Mouse (Mus musculus) macrophage (primary cell): ENCODE results near the gene Nup93. TPM values are rescaled to one million over a fixed set of nuclear protein-coding genes. Genes with fewer than 3 reads are reported as not detected.

ENCODE experiments used
- H3K27ac ChIP-seq: fragments of 350-480 bp; formaldehyde crosslinking; 2 replicates; pipeline ENCODE4 v1.9.0; 2021
- H3K36me3 ChIP-seq: fragments of 350-480 bp; formaldehyde crosslinking; 2 replicates; pipeline ENCODE4 v1.9.0; 2021; ENCODE audit errors: inconsistent target
- H3K4me3 ChIP-seq: fragments of 350-480 bp; formaldehyde crosslinking; 2 replicates; pipeline ENCODE4 v1.9.0; 2021; ENCODE audit errors: inconsistent target
- H3K79me2 ChIP-seq: fragments of 350-480 bp; formaldehyde crosslinking; 2 replicates; pipeline ENCODE4 v1.9.0; 2021; ENCODE audit errors: inconsistent target
- WGBS: methylation state at CpG from one replicate; pipeline ENCODE4 v1.1.7; 2026; ENCODE audit warnings: inconsistent platforms; ENCODE audit not compliant: missing documents; 5-methylcytosine and 5-hydroxymethylcytosine counted together
- polyA plus RNA-seq: library from polyadenylated mRNA; stranded (reverse); fragments of 250-400 nt; gene quantifications from 3 replicates; pipeline ENCODE4 v1.2.4, GENCODE M21; 2018; ENCODE audit warnings: inconsistent platforms

Nup93 gene
- polyA plus RNA-seq, 1 experiment from 2014 or later, result 24.9 TPM

- no peaks in the 10 kb centered on the region for H3K36me3 ChIP-seq
- H3K79me2 ChIP-seq, result peaks cover 13% of the 10 kb centered on the region
- H3K4me3 ChIP-seq, result peak overlapping the region; percentile 95
- WGBS, result 5% methylated on average over 25 of the region's 25 CpGs
- H3K27ac ChIP-seq, result peak overlapping the region; percentile 98
These were observed 34.4 kb upstream of the Nup93 start for GRCm38 (mm10) chr8:94179713-94180560.

- Histone ChIP-seq H3K27ac (peak overlapping the region; percentile 98), H3K79me2 (peaks cover 13% of the 10 kb centered on the region), H3K4me3 (peak overlapping the region; percentile 95), H3K36me3 (no peaks in the 10 kb centered on the region)
- 90% methylated on average over 1 of the region's 1 CpGs for WGBS
These were observed 33.8 kb upstream of the Nup93 start for GRCm38 (mm10) chr8:94180561-94180908.

GRCm38 (mm10) chr8:94182055-94182929, 32.1 kb upstream of the Nup93 start:
- Histone ChIP-seq H3K4me3 (peak overlapping the region; percentile 8; the same call in 1 of the 2 replicates), H3K27ac (peak overlapping the region; percentile 53), H3K79me2 (peaks cover 13% of the 10 kb centered on the region), H3K36me3 (no peaks in the 10 kb centered on the region)
- WGBS, result 71% methylated on average over 13 of the region's 13 CpGs

- H3K36me3 ChIP-seq, result no peaks in the 10 kb centered on the region
- peak overlapping the region; percentile 8; the same call in 1 of the 2 replicates for H3K4me3 ChIP-seq
- H3K27ac ChIP-seq, result peak overlapping the region; percentile 53
- peaks cover 13% of the 10 kb centered on the region for H3K79me2 ChIP-seq
- under 1% methylated on average over 16 of the region's 16 CpGs for WGBS
These were observed 31.2 kb upstream of the Nup93 start for GRCm38 (mm10) chr8:94183117-94183516.

- no peak overlapping the region for H3K27ac ChIP-seq
- H3K36me3 ChIP-seq, result no peaks in the 10 kb centered on the region
- H3K79me2 ChIP-seq, result peaks cover 13% of the 10 kb centered on the region
- WGBS, result 61% methylated on average over 12 of the region's 12 CpGs
- H3K4me3 ChIP-seq, result no peak overlapping the region
These were observed 30.0 kb upstream of the Nup93 start for GRCm38 (mm10) chr8:94184357-94184843.

GRCm38 (mm10) chr8:94185791-94186190, 28.6 kb upstream of the Nup93 start:
- no peak overlapping the region for H3K4me3 ChIP-seq
- WGBS, result 79% methylated on average over 6 of the region's 6 CpGs
- H3K79me2 ChIP-seq, result peaks cover 3% of the 10 kb centered on the region; the same call in 1 of the 2 replicates
- H3K27ac ChIP-seq, result no peak overlapping the region
- no peaks in the 10 kb centered on the region for H3K36me3 ChIP-seq

- WGBS, result 29% methylated on average over 14 of the region's 17 CpGs
- Histone ChIP-seq H3K27ac (no peak overlapping the region), H3K79me2 (no peaks in the 10 kb centered on the region), H3K36me3 (no peaks in the 10 kb centered on the region), H3K4me3 (no peak overlapping the region)
These were observed 27.8 kb upstream of the Nup93 start for GRCm38 (mm10) chr8:94186542-94186941.

GRCm38 (mm10) chr8:94187290-94188002, 26.9 kb upstream of the Nup93 start:
- no peak overlapping the region for H3K27ac ChIP-seq
- H3K4me3 ChIP-seq, result no peak overlapping the region

GRCm38 (mm10) chr8:94189275-94190031, 24.9 kb upstream of the Nup93 start:
- no peak overlapping the region for H3K4me3 ChIP-seq
- H3K27ac ChIP-seq, result no peak overlapping the region
- WGBS, result 88% methylated on average over 13 of the region's 13 CpGs
- no peaks in the 10 kb centered on the region for H3K36me3 ChIP-seq
- H3K79me2 ChIP-seq, result no peaks in the 10 kb centered on the region

More at GRCm38 (mm10) chr8:94187290-94188002, 26.9 kb upstream of the Nup93 start:
- H3K36me3 ChIP-seq, result no peaks in the 10 kb centered on the region
- H3K79me2 ChIP-seq, result no peaks in the 10 kb centered on the region
- WGBS, result 31% methylated on average over 19 of the region's 21 CpGs

GRCm38 (mm10) chr8:94191101-94191691, 23.2 kb upstream of the Nup93 start:
- Histone ChIP-seq H3K36me3 (no peaks in the 10 kb centered on the region), H3K4me3 (no peak overlapping the region), H3K27ac (peak overlapping the region; percentile 78), H3K79me2 (no peaks in the 10 kb centered on the region)
- 6% methylated on average over 21 of the region's 21 CpGs for WGBS

GRCm38 (mm10) chr8:94192926-94193325, 21.4 kb upstream of the Nup93 start:
- no peaks in the 10 kb centered on the region for H3K79me2 ChIP-seq
- H3K27ac ChIP-seq, result no peak overlapping the region
- H3K4me3 ChIP-seq, result no peak overlapping the region
- no peaks in the 10 kb centered on the region for H3K36me3 ChIP-seq
- WGBS, result 89% methylated on average over 1 of the region's 1 CpGs

- Histone ChIP-seq H3K79me2 (no peaks in the 10 kb centered on the region), H3K4me3 (no peak overlapping the region), H3K27ac (no peak overlapping the region), H3K36me3 (no peaks in the 10 kb centered on the region)
- 84% methylated on average over 7 of the region's 7 CpGs for WGBS
These were observed 19.7 kb upstream of the Nup93 start for GRCm38 (mm10) chr8:94194591-94195223.
